Mouse (Mus musculus): ENCODE results near the gene Cyp2c50.
"Not testable (repeated sequence)": the region's sequence is repeated elsewhere in the genome, so short reads cannot be mapped to it uniquely, and the experiment has no call there.

DNA sequence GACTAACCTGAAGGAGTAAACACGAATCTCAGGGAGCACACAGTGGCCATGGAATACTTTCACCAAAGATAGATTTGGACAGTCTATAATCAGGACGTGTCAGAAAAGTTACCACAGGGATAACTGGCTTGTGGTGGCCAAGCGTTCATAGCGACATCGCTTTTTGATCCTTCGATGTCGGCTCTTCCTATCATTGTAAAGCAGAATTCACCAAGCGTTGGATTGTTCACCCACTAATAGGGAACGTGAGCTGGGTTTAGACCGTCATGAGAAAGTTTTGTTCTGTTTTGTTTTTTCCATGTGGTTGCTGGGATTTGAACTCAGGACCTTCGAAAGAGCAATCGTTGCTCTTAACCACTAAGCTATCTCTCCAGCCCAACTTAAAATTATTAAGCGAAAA is 30.1 kb downstream of the Cyp2c50 start:
- not testable (repeated sequence) for TF ChIP-seq POLR2A, CTCF (IDR thresholded peaks at IDR 0.05; ENCODE audit: insufficient read depth, low read depth, low read length)
